Mouse (Mus musculus): ENCODE measurements around the gene D17H6S53E.
"Not testable (repeated sequence)": the region's sequence is repeated elsewhere in the genome, so short reads cannot be mapped to it uniquely, and the experiment has no call there.

D17H6S53E gene

DNA sequence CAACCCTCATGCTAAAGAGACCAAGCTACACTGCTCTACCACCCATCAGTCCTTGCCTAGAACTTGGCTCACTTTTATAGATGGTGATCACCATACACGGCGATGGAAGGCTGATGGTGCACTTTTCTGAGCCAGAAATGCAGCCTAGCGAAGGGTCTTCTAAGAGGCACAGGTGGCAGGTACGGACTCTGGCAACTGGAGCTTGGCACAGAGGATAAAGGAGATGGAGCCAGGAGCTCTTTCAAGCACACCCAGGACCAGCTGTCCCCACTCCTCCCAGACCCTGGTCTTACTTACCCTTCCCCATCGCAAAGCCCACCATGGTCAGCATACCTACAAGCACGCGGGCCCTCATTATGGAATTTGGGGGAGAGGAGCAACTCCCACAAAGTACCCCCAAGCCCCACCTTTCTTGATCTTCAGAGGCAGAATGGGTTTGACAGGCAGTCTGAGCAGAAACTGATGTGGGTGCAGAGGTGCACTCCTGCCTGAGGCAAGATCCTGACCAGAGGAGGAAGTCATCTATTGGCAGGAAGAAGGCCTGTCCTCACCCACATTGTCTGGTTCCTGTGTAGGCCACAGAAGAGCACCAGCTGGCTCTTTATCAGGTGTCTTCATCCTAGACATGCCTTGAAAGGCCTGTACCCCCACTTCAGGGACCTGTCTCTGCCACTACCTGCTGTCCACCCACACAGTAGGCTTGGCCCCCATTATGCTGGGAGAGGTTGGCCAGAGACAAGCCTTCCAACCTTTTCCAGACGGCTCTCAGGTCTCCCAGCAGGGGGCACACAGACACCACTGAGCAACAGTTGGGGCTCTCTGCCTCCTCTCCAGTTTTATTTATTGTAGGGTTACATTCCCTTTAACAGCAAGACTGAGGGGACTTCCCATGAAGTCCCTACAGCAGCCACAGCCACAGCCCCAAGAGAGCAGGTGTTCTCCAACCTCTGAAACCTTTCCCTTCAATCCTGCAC lies 10.8 kb upstream of the D17H6S53E start, which contains the start of gene Ly6g5b:
TSS of gene Ly6g5b (minus strand) at position 383 of the 974 bp plus-strand sequence.
- H3K27me3 ChIP-seq (ENCODE audit: control insufficient read depth, insufficient read depth, low read length, poor library complexity, severe bottlenecking), result no peaks in the 10 kb centered on the region
- H3K36me3 ChIP-seq (ENCODE audit: control insufficient read depth, insufficient read depth, low read length, poor library complexity, severe bottlenecking), result peaks cover 2% of the 10 kb centered on the region; the same call in 1 of the 2 replicates
- peak; percentile 62 for DNase-seq (ENCODE audit: low read depth, low spot score)

DNA sequence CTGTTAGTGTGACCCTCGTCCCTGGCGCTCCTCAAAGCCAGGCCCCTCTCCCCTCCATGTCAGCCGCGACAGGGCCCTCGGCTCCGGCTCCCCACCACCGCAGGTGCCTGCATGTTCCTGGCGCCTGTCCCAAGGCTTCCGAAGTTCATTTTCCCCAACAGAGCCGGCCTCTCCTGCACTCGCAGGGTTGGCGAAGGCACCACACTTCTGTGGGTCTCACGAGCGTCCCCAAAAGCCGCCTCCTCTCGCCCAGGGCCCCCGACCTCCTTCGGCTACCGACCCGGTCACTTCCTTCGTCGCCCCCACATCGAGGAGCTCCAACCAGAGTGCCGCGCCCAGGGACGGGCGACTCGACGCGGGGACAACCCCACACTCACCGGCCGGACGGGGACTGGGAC lies 5.4 kb upstream of the D17H6S53E start:
- H3K36me3 ChIP-seq (ENCODE audit: control insufficient read depth, insufficient read depth, low read length, poor library complexity, severe bottlenecking), result peaks cover 10% of the 10 kb centered on the region; the same call in 1 of the 2 replicates
- no peak for DNase-seq (ENCODE audit: low read depth, low spot score)
- H3K27me3 ChIP-seq (ENCODE audit: control insufficient read depth, insufficient read depth, low read length, poor library complexity, severe bottlenecking), result no peaks in the 10 kb centered on the region; the same call in 1 of the 2 replicates

- DNase-seq (ENCODE audit: low read depth, low spot score), result peak; percentile 98
- peaks cover 10% of the 10 kb centered on the region; the same call in 1 of the 2 replicates for H3K36me3 ChIP-seq (ENCODE audit: control insufficient read depth, insufficient read depth, low read length, poor library complexity, severe bottlenecking)
- H3K27me3 ChIP-seq (ENCODE audit: control insufficient read depth, insufficient read depth, low read length, poor library complexity, severe bottlenecking), result no peaks in the 10 kb centered on the region; the same call in 1 of the 2 replicates
Observed at GRCm38 (mm10) chr17:35121143-35121799, 4.9 kb upstream of the D17H6S53E start, which contains the start of gene Gpank1. Gpank1 (plus strand) TSS chr17:35121455.

DNA sequence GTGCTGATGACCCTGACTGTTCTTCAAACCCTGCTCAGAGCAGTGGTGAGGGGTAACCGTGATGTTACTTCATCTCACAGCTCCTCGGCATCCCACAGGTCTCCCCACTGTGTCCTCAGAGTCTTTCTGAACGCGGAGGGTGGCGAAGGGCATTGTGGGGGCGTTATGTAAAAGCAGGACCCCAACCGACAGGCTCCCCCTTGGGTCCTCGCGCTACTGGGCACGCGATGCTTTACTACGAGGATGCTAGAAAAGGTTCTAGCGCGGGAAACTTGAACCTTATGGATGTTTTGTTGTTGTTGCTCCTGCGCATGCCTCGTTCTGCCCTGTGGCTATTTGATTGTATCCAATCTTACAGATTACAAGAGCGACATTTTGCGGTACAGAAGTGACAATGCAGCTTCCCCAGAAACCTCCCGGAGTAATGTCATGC lies 4.3 kb upstream of the D17H6S53E start, which contains the start of gene Csnk2b:
TSS of gene Csnk2b (minus strand) at position 183 of the 433 bp plus-strand sequence.
- peaks cover 10% of the 10 kb centered on the region; the same call in 1 of the 2 replicates for H3K36me3 ChIP-seq (ENCODE audit: control insufficient read depth, insufficient read depth, low read length, poor library complexity, severe bottlenecking)
- no peaks in the 10 kb centered on the region; the same call in 1 of the 2 replicates for H3K27me3 ChIP-seq (ENCODE audit: control insufficient read depth, insufficient read depth, low read length, poor library complexity, severe bottlenecking)
- DNase-seq (ENCODE audit: low read depth, low spot score), result peak; percentile 65

DNA sequence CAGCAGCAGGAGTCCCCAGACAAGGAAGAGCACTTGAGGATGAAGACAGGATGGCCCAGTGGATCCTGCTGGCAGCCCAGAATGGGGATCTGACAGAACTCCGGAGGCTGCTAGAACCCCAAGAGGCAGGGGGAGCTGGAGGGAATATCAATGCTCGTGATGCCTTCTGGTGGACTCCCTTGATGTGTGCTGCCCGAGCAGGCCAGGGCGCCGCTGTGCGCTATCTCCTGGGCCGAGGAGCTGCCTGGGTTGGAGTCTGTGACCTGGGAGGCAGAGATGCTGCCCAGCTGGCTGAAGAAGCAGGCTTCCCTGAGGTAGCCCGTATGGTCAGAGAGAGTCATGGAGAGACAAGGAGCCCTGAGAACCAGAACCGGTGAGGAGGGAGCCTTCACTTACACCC lies 2.9 kb upstream of the D17H6S53E start:
- not testable (repeated sequence) for H3K36me3 ChIP-seq (ENCODE audit: control insufficient read depth, insufficient read depth, low read length, poor library complexity, severe bottlenecking); H3K27me3 ChIP-seq (ENCODE audit: control insufficient read depth, insufficient read depth, low read length, poor library complexity, severe bottlenecking); DNase-seq (ENCODE audit: low read depth, low spot score)

DNA sequence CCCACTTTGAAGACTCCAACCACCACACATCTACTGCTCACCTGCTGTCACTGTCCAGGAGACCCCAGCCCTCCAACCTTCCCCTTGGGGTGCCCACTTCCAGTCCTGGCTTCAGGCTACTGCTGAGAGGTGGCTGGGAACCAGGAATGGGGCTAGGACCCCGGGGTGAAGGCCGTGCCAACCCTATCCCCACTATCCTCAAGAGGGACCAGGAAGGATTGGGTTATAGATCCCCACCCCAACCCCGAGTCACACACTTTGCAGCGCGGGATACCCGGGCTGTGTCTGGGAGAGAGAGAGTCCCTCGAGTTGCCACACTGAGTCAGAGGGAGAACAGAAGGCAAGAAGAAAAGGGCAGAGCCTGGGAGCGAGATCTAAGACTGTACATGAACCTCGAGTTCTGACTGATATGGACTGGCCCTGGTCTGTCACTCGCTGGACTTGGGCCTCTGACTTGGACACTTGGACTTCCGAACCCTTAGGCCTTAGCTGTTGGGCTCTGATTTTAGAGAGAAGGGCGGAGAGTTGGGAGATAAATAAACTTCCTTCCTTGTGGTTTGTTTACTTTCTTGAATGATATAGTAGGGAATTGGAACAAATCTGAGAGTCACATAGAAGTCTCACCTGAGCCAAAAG lies 1.8 kb upstream of the D17H6S53E start:
- not testable (repeated sequence) for DNase-seq (ENCODE audit: low read depth, low spot score); H3K27me3 ChIP-seq (ENCODE audit: control insufficient read depth, insufficient read depth, low read length, poor library complexity, severe bottlenecking); H3K36me3 ChIP-seq (ENCODE audit: control insufficient read depth, insufficient read depth, low read length, poor library complexity, severe bottlenecking)

- peaks cover 8% of the 10 kb centered on the region; the same call in 1 of the 2 replicates for H3K36me3 ChIP-seq (ENCODE audit: control insufficient read depth, insufficient read depth, low read length, poor library complexity, severe bottlenecking)
- no peaks in the 10 kb centered on the region; the same call in 1 of the 2 replicates for H3K27me3 ChIP-seq (ENCODE audit: control insufficient read depth, insufficient read depth, low read length, poor library complexity, severe bottlenecking)
- peak; percentile 26 for DNase-seq (ENCODE audit: low read depth, low spot score)
Observed at GRCm38 (mm10) chr17:35125081-35125480, 1.1 kb upstream of the D17H6S53E start.

DNA sequence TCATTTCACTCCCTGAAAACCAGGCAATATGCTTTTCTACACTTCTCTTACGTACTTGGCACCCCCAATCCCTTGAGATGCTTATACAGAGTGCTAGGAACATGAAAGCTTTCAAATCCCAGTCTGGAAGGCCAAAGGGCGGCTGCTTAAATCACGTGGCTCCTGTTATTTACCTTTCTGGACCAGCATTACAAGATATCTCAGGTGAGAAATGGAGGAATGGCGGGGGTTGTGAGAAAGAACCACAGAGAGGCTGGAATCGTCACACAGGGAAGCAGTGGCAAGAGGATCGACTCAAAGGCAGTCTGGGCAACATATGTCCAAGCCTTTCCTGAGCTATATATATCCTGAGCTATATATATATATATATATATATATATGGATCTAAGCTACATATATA lies 595 bp upstream of the D17H6S53E start:
- Histone ChIP-seq H3K36me3 (ENCODE audit: control insufficient read depth, insufficient read depth, low read length, poor library complexity, severe bottlenecking) (peaks cover 8% of the 10 kb centered on the region; the same call in 1 of the 2 replicates), H3K27me3 (ENCODE audit: control insufficient read depth, insufficient read depth, low read length, poor library complexity, severe bottlenecking) (no peaks in the 10 kb centered on the region; the same call in 1 of the 2 replicates)
- DNase-seq (ENCODE audit: low read depth, low spot score), result no peak

DNA sequence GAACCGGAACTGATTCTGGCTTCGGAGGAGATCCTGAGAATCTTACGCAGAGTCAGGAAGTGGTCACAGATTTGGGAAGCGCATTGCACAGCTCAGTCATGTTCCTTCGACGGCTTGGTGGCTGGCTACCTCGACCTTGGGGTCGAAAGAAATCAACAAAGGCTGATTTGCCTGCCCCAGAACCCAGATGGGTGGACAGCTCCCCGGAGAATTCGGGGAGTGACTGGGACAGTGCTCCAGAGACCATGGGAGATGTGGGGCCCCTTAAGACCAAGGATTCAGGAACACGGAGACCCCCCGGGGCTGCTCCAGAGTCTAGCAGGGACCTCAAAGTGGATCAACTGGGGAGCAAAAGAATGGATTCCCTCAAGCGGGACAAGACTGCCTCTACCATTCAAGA lies 844 bp downstream of the D17H6S53E start:
- Histone ChIP-seq H3K27me3 (ENCODE audit: control insufficient read depth, insufficient read depth, low read length, poor library complexity, severe bottlenecking) (no peaks in the 10 kb centered on the region), H3K36me3 (ENCODE audit: control insufficient read depth, insufficient read depth, low read length, poor library complexity, severe bottlenecking) (peaks cover 8% of the 10 kb centered on the region; the same call in 1 of the 2 replicates)
- DNase-seq (ENCODE audit: low read depth, low spot score), result no peak

GRCm38 (mm10) chr17:35128996-35129395 lies 2.8 kb downstream of the D17H6S53E start:
- H3K36me3 ChIP-seq (ENCODE audit: control insufficient read depth, insufficient read depth, low read length, poor library complexity, severe bottlenecking), result peaks cover 6% of the 10 kb centered on the region; the same call in 1 of the 2 replicates
- no peak for DNase-seq (ENCODE audit: low read depth, low spot score)
- no peaks in the 10 kb centered on the region for H3K27me3 ChIP-seq (ENCODE audit: control insufficient read depth, insufficient read depth, low read length, poor library complexity, severe bottlenecking)

- H3K27me3 ChIP-seq (ENCODE audit: control insufficient read depth, insufficient read depth, low read length, poor library complexity, severe bottlenecking), result no peaks in the 10 kb centered on the region
- no peaks in the 10 kb centered on the region for H3K36me3 ChIP-seq (ENCODE audit: control insufficient read depth, insufficient read depth, low read length, poor library complexity, severe bottlenecking)
- no peak for DNase-seq (ENCODE audit: low read depth, low spot score)
Observed at GRCm38 (mm10) chr17:35131038-35131437, 4.9 kb downstream of the D17H6S53E start.

DNA sequence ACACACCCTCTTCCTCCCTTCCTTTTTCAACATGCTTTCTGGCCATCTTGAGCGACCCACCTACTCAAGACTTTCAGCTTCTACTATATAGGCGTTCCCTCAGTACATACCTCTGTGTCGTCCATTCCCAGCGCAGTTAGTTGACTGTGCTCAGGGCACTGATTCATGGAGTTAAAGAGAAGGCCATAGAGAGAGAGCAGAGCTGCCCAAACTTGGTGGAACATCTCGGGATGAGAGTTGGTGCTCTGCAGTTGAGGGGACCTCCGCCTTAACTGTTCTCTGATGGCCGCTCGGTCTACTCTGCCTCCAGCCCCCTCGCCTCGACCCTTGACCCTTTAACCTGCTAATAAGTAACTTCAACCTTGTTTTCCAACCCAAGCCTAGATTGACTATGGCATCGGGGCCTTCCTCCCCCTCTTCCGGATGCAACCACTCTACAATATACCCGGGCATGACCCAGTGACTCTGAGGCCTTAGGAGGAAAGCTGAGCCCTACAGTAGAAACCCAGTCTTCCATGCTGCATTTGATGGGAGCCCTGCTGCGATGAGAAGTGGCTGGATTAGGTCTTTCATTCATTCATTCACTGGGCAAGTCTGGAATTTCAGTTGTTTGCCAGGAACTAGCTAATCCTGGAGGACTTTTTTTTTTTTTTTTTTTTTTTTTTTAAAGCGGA lies 5.5 kb downstream of the D17H6S53E start, which contains the start of gene Apom:
TSS of gene Apom (minus strand) at position 551 of the 674 bp plus-strand sequence.
- Histone ChIP-seq H3K27me3 (ENCODE audit: control insufficient read depth, insufficient read depth, low read length, poor library complexity, severe bottlenecking) (no peaks in the 10 kb centered on the region), H3K36me3 (ENCODE audit: control insufficient read depth, insufficient read depth, low read length, poor library complexity, severe bottlenecking) (no peaks in the 10 kb centered on the region)
- DNase-seq (ENCODE audit: low read depth, low spot score), result no peak

- Histone ChIP-seq H3K36me3 (ENCODE audit: control insufficient read depth, insufficient read depth, low read length, poor library complexity, severe bottlenecking) (no peaks in the 10 kb centered on the region), H3K27me3 (ENCODE audit: control insufficient read depth, insufficient read depth, low read length, poor library complexity, severe bottlenecking) (no peaks in the 10 kb centered on the region)
- DNase-seq (ENCODE audit: low read depth, low spot score), result no peak
Observed at GRCm38 (mm10) chr17:35132174-35132560, 6.0 kb downstream of the D17H6S53E start.

- no peak for DNase-seq (ENCODE audit: low read depth, low spot score)
- Histone ChIP-seq H3K27me3 (ENCODE audit: control insufficient read depth, insufficient read depth, low read length, poor library complexity, severe bottlenecking) (no peaks in the 10 kb centered on the region), H3K36me3 (ENCODE audit: control insufficient read depth, insufficient read depth, low read length, poor library complexity, severe bottlenecking) (peaks cover 2% of the 10 kb centered on the region; the same call in 1 of the 2 replicates)
Observed at GRCm38 (mm10) chr17:35133517-35133916, 7.3 kb downstream of the D17H6S53E start.
